Mouse (Mus musculus) thymus, adult 18-20 months (tissue): ENCODE measurements around the gene Msi2.

ENCODE experiments used
- DNase-seq, 2 experiments: peaks; one replicate each; pipeline ENCODE4 v3.0.0; 2022; ENCODE audit warnings: mixed read lengths in 2 of 2

Msi2 gene

GRCm38 (mm10) chr11:88506544-88507419 is 211.5 kb downstream of the Msi2 start:
- DNase-seq: no peak

GRCm38 (mm10) chr11:88506109-88506508 is 212.2 kb downstream of the Msi2 start:
- DNase-seq: no peak

GRCm38 (mm10) chr11:88502566-88502965 is 215.7 kb downstream of the Msi2 start:
- no peak for DNase-seq

- no peak for DNase-seq
These were observed 219.8 kb downstream of the Msi2 start for GRCm38 (mm10) chr11:88498491-88498890.

- DNase-seq: no peak
These were observed 221.9 kb downstream of the Msi2 start for GRCm38 (mm10) chr11:88496460-88496859.

- DNase-seq: no peak
These were observed 222.6 kb downstream of the Msi2 start for GRCm38 (mm10) chr11:88495759-88496158.

GRCm38 (mm10) chr11:88495018-88495417 is 223.3 kb downstream of the Msi2 start:
- no peak for DNase-seq

GRCm38 (mm10) chr11:88493795-88494559 is 224.3 kb downstream of the Msi2 start:
- DNase-seq: no peak

- DNase-seq: no peak
These were observed 225.7 kb downstream of the Msi2 start for GRCm38 (mm10) chr11:88492585-88492984.

- DNase-seq: no peak
These were observed 228.3 kb downstream of the Msi2 start for GRCm38 (mm10) chr11:88489985-88490384.

- DNase-seq: no peak
These were observed 229.2 kb downstream of the Msi2 start for GRCm38 (mm10) chr11:88488941-88489724.

- no peak for DNase-seq
These were observed 230.0 kb downstream of the Msi2 start for GRCm38 (mm10) chr11:88488175-88488940.

- no peak for DNase-seq
These were observed 232.3 kb downstream of the Msi2 start for GRCm38 (mm10) chr11:88485987-88486386.

- DNase-seq: no peak
These were observed 233.2 kb downstream of the Msi2 start for GRCm38 (mm10) chr11:88485088-88485487.

- no peak for DNase-seq
These were observed 234.3 kb downstream of the Msi2 start for GRCm38 (mm10) chr11:88484047-88484446.

- no peak for DNase-seq
These were observed 235.7 kb downstream of the Msi2 start for GRCm38 (mm10) chr11:88482636-88483035.

- no peak for DNase-seq
These were observed 236.1 kb downstream of the Msi2 start for GRCm38 (mm10) chr11:88482236-88482635.

GRCm38 (mm10) chr11:88481602-88482161 is 236.6 kb downstream of the Msi2 start:
- no peak for DNase-seq

GRCm38 (mm10) chr11:88481092-88481601 is 237.2 kb downstream of the Msi2 start:
- DNase-seq: no peak

GRCm38 (mm10) chr11:88479498-88479897 is 238.8 kb downstream of the Msi2 start:
- DNase-seq: no peak

- no peak for DNase-seq
These were observed 243.3 kb downstream of the Msi2 start for GRCm38 (mm10) chr11:88474889-88475440.
